Mouse (Mus musculus) midbrain, embryonic 13.5 days (tissue): ENCODE data around the gene Uvrag. TPM values are rescaled to one million over a fixed set of nuclear protein-coding genes. Genes with fewer than 3 reads are reported as not detected.
A peak's percentile ranks its signal among the peaks of the same experiment; 100 is the strongest.

Experiments
- ATAC-seq: fragments of 200-750 bp; cut with Nextera tagmentation; 2 replicates; pipeline ENCODE4 v1.8.0; 2017; ENCODE audit warnings: mild to moderate bottlenecking, moderate TSS enrichment, moderate library complexity
- H3K27ac ChIP-seq: fragments of 300-500 bp; sonication (generic); 2 replicates; pipeline ENCODE4 v1.5.1; 2015; ENCODE audit warnings: inconsistent platforms, mild to moderate bottlenecking, moderate library complexity
- H3K27me3 ChIP-seq: fragments of 300-500 bp; sonication (generic); 2 replicates; pipeline ENCODE4 v1.6.1; 2015; ENCODE audit warnings: mild to moderate bottlenecking, inconsistent platforms
- H3K36me3 ChIP-seq: fragments of 300-500 bp; sonication (generic); 2 replicates; pipeline ENCODE4 v1.6.1; 2015; ENCODE audit warnings: mild to moderate bottlenecking, inconsistent platforms
- H3K4me1 ChIP-seq: fragments of 300-500 bp; sonication (generic); replicated peaks from 2 replicates; pipeline ENCODE4 v1.6.1; 2015; ENCODE audit warnings: inconsistent platforms
- H3K4me2 ChIP-seq: fragments of 300-500 bp; sonication (generic); replicated peaks from 2 replicates; pipeline ENCODE4 v1.6.1; 2015; ENCODE audit warnings: moderate library complexity, mild to moderate bottlenecking, inconsistent platforms
- H3K4me3 ChIP-seq: fragments of 300-500 bp; sonication (generic); replicated peaks from 2 replicates; pipeline ENCODE4 v1.5.1; 2015; ENCODE audit warnings: mild to moderate bottlenecking, inconsistent platforms
- H3K9ac ChIP-seq: fragments of 300-500 bp; sonication (generic); replicated peaks from 2 replicates; pipeline ENCODE4 v1.6.1; 2015; ENCODE audit warnings: mild to moderate bottlenecking, inconsistent platforms
- H3K9me3 ChIP-seq: fragments of 300-500 bp; sonication (generic); 2 replicates; pipeline ENCODE4 v1.6.1; 2016; ENCODE audit warnings: mild to moderate bottlenecking, inconsistent platforms
- WGBS: fragments of 180-500 bp; shearing (Covaris S2); methylation state at CpG from one replicate; pipeline ENCODE4 v1.1.7; 2015; 5-methylcytosine and 5-hydroxymethylcytosine counted together
- polyA plus RNA-seq: library from polyadenylated mRNA; unstranded; fragments of >200 nt; fragmentation: Nextera tagmentation; extraction: Ambion mirVana; gene quantifications from 2 replicates; pipeline ENCODE4 v1.2.1, GENCODE M21; 2015

Gene Uvrag
- polyA plus RNA-seq, 1 experiment from 2014 or later, result 13.1 TPM

- Histone ChIP-seq H3K9me3 (no peaks in the 10 kb centered on the region), H3K27ac (no peak overlapping the region), H3K4me2 (no peak overlapping the region), H3K36me3 (no peaks in the 10 kb centered on the region), H3K9ac (no peak overlapping the region), H3K4me3 (no peak overlapping the region), H3K27me3 (no peaks in the 10 kb centered on the region), H3K4me1 (no peaks in the 10 kb centered on the region)
- WGBS, result 94% methylated on average over 7 of the region's 7 CpGs
- no peak for ATAC-seq
Observed at GRCm38 (mm10) chr7:99025265-99025664, 115.7 kb downstream of the Uvrag start.

DNA sequence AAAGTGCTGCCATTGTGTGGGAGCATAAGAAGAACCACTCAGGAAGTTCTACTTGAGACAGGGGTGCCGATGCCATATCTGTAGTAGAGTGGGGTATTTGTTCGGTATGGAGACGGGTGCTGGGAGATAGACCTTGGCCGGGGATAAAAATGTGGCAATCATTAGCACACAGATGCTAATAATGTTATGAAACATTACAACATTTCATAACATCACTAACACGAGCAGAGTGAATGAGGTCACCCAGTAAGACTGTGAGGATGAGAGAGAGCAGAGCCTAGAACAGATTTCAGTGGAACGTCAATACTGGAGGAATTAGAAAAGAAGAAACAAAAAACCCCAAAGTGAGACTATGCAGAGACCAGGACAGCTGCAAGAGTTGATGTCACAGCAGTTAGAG lies 116.2 kb downstream of the Uvrag start:
- H3K36me3 ChIP-seq, result no peaks in the 10 kb centered on the region
- no peak overlapping the region for H3K4me2 ChIP-seq
- no peak overlapping the region for H3K9ac ChIP-seq
- no peak for ATAC-seq
- no peak overlapping the region for H3K4me3 ChIP-seq
- no peaks in the 10 kb centered on the region for H3K9me3 ChIP-seq
- H3K27me3 ChIP-seq, result no peaks in the 10 kb centered on the region
- H3K27ac ChIP-seq, result no peak overlapping the region
- 92% methylated on average over 6 of the region's 6 CpGs for WGBS
- H3K4me1 ChIP-seq, result no peaks in the 10 kb centered on the region

- H3K4me2 ChIP-seq, result no peak overlapping the region
- no peaks in the 10 kb centered on the region for H3K4me1 ChIP-seq
- H3K9me3 ChIP-seq, result no peaks in the 10 kb centered on the region
- H3K9ac ChIP-seq, result no peak overlapping the region
- no peak for ATAC-seq
- H3K36me3 ChIP-seq, result no peaks in the 10 kb centered on the region
- H3K27ac ChIP-seq, result no peak overlapping the region
- H3K4me3 ChIP-seq, result no peak overlapping the region
- no peaks in the 10 kb centered on the region for H3K27me3 ChIP-seq
- WGBS, result 94% methylated on average over 3 of the region's 3 CpGs
Observed at GRCm38 (mm10) chr7:99023931-99024330, 117.0 kb downstream of the Uvrag start.

DNA sequence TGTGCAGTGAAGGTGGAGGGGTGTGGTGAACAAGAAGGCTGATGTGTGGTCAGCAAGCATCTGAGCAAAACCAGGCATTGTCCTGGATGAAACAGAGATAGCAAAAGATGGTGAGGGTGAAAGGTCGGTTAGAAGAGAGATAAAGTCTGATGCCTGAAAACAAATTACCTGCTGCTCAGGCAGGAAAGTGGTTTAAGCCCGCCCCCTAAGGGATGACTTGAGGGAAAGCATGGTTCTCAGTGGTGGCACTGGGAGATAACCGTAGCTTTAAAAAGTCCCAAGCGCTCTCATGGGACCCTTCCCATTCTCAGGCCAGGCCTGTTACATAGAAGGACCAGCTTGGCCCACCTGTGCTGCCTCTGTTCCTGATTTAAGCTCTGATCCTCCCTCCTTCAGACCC lies 119.7 kb downstream of the Uvrag start:
- H3K4me3 ChIP-seq, result no peak overlapping the region
- no peaks in the 10 kb centered on the region for H3K27me3 ChIP-seq
- no peak for ATAC-seq
- no peak overlapping the region for H3K4me2 ChIP-seq
- H3K27ac ChIP-seq, result no peak overlapping the region
- H3K4me1 ChIP-seq, result no peaks in the 10 kb centered on the region
- WGBS, result 47% methylated on average over 4 of the region's 4 CpGs
- H3K9ac ChIP-seq, result no peak overlapping the region
- no peaks in the 10 kb centered on the region for H3K9me3 ChIP-seq
- no peaks in the 10 kb centered on the region for H3K36me3 ChIP-seq

GRCm38 (mm10) chr7:99020353-99020752 lies 120.6 kb downstream of the Uvrag start:
- Histone ChIP-seq H3K36me3 (no peaks in the 10 kb centered on the region), H3K4me1 (peaks cover 4% of the 10 kb centered on the region; the same call in 1 of the 2 replicates), H3K4me2 (no peak overlapping the region), H3K4me3 (no peak overlapping the region), H3K9me3 (no peaks in the 10 kb centered on the region), H3K27ac (no peak overlapping the region), H3K27me3 (no peaks in the 10 kb centered on the region), H3K9ac (no peak overlapping the region)
- no peak for ATAC-seq
- 76% methylated on average over 4 of the region's 4 CpGs for WGBS

DNA sequence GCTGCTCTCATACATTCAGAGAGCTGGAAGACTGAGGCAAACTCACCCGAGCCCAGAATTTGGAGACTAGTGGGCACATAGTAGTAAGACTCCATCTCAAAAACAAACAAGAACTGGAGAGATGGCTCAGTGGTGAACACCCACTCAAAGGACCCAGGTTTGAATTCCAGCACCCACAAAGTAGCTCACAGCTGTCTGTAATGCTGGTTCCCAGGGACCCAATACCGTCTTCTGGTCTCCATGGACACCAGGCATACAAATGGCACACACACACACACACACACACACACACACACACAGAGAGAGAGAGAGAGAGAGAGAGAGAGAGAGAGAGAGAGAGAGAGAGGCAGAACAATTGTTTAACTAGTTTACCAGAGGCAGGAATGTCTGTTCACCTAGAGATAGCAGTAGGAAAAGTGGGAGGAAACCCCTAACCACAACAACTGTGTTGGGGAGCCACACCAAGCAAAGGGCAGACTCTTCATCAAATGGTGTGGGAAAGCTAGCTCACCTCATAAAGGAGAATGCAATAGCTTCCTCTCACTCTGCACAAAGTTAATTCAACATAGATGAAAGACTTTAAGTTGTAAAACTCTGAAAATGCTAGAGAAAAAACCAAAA lies 123.6 kb downstream of the Uvrag start:
- ATAC-seq, result no peak
- no peak overlapping the region for H3K4me3 ChIP-seq
- no peak overlapping the region for H3K4me2 ChIP-seq
- WGBS, result 71% methylated on average over 2 of the region's 2 CpGs
- H3K36me3 ChIP-seq, result no peaks in the 10 kb centered on the region
- H3K4me1 ChIP-seq, result peaks cover 4% of the 10 kb centered on the region; the same call in 1 of the 2 replicates
- H3K9me3 ChIP-seq, result no peaks in the 10 kb centered on the region
- no peaks in the 10 kb centered on the region for H3K27me3 ChIP-seq
- no peak overlapping the region for H3K9ac ChIP-seq
- no peak overlapping the region for H3K27ac ChIP-seq

DNA sequence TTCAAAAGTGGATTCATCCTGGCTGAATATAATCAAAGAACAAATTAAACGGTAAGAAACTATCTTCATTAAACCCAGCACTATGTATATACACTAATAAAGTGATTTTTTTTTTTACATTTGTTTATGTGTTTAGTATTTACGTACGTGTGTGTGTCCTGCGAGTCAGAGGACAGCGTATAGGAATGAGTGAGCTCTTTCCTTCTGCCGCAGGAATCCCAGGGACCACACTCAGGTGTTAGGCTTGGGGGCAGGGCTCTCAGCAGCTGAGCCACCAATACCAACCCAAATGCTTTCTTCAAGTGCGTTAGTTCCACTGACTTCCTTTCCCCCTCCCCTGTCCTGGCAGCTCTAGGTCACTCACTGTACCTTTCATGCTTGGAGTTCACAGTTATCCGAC lies 125.0 kb downstream of the Uvrag start:
- Histone ChIP-seq H3K4me2 (no peak overlapping the region), H3K36me3 (no peaks in the 10 kb centered on the region), H3K4me3 (no peak overlapping the region), H3K4me1 (peaks cover 4% of the 10 kb centered on the region; the same call in 1 of the 2 replicates), H3K27ac (no peak overlapping the region), H3K9me3 (no peaks in the 10 kb centered on the region), H3K9ac (no peak overlapping the region), H3K27me3 (no peaks in the 10 kb centered on the region)
- WGBS, result 86% methylated on average over 8 of the region's 8 CpGs
- no peak for ATAC-seq

DNA sequence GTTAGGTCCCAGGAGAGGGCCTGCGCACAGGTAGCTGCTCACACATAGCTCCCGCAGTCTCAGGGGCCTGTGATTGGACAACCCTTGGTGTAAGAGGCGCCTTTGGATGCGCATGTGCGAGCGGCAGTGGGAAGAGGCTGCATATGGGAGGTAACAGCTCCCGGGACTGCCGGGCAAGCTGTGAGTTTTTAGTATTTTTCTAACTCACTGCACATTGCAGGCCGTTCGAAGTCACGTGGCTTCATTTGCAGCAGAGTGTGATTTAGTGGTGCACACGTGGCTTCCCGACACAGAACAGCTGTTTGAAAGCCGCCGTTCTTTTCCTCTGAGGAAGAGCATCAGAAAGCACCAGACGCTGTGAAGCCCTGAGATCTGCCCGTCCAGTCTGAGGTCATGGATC lies 125.5 kb downstream of the Uvrag start:
- Histone ChIP-seq H3K4me1 (peaks cover 4% of the 10 kb centered on the region; the same call in 1 of the 2 replicates), H3K4me3 (no peak overlapping the region), H3K27ac (no peak overlapping the region), H3K4me2 (no peak overlapping the region), H3K9ac (no peak overlapping the region), H3K36me3 (no peaks in the 10 kb centered on the region), H3K27me3 (no peaks in the 10 kb centered on the region), H3K9me3 (no peaks in the 10 kb centered on the region)
- WGBS, result 79% methylated on average over 17 of the region's 17 CpGs
- ATAC-seq, result 0 out of 2 replicates have a peak, but pooled peaks have one; percentile 17

DNA sequence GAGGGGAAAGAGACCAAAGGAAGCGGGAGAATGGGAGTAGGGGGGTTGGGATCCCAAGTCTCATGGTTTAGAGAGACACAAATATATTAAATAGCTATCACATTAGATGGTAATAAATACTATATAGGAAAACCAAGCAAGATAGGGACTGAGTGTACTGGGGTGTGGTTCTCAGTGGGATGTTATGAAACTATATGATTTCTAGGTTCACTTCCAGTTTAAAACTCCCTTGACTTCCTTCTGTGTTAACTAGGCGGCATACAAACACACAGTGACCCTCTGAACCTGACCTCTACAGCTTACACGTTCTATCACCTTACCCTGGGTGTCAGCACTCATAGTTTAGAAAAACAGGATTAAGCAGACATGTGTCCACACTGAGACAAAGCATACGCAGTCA lies 126.3 kb downstream of the Uvrag start:
- H3K36me3 ChIP-seq, result no peaks in the 10 kb centered on the region
- no peak overlapping the region for H3K27ac ChIP-seq
- H3K9me3 ChIP-seq, result no peaks in the 10 kb centered on the region
- ATAC-seq, result no peak
- no peaks in the 10 kb centered on the region for H3K27me3 ChIP-seq
- no peak overlapping the region for H3K4me2 ChIP-seq
- 67% methylated on average over 4 of the region's 4 CpGs for WGBS
- no peak overlapping the region for H3K4me3 ChIP-seq
- H3K9ac ChIP-seq, result no peak overlapping the region
- H3K4me1 ChIP-seq, result peaks cover 4% of the 10 kb centered on the region; the same call in 1 of the 2 replicates

GRCm38 (mm10) chr7:99007506-99008354 lies 133.2 kb downstream of the Uvrag start:
- no peaks in the 10 kb centered on the region for H3K27me3 ChIP-seq
- ATAC-seq, result no peak
- no peak overlapping the region for H3K27ac ChIP-seq
- no peak overlapping the region for H3K4me3 ChIP-seq
- no peak overlapping the region for H3K4me2 ChIP-seq
- no peaks in the 10 kb centered on the region for H3K9me3 ChIP-seq
- 0 out of 2 replicates have a peak, but pooled peaks cover 5% of the 10 kb centered on the region for H3K36me3 ChIP-seq
- no peaks in the 10 kb centered on the region for H3K4me1 ChIP-seq
- H3K9ac ChIP-seq, result no peak overlapping the region
- 90% methylated on average over 16 of the region's 16 CpGs for WGBS

- Histone ChIP-seq H3K36me3 (0 out of 2 replicates have a peak, but pooled peaks cover 5% of the 10 kb centered on the region), H3K4me2 (no peak overlapping the region), H3K4me3 (no peak overlapping the region), H3K9me3 (no peaks in the 10 kb centered on the region), H3K9ac (no peak overlapping the region), H3K27ac (no peak overlapping the region), H3K4me1 (no peaks in the 10 kb centered on the region), H3K27me3 (no peaks in the 10 kb centered on the region)
- no peak for ATAC-seq
- WGBS, result 93% methylated on average over 6 of the region's 6 CpGs
Observed at GRCm38 (mm10) chr7:99003231-99003630, 137.7 kb downstream of the Uvrag start.

GRCm38 (mm10) chr7:98998722-98999121 lies 142.2 kb downstream of the Uvrag start:
- H3K27me3 ChIP-seq, result no peaks in the 10 kb centered on the region
- no peaks in the 10 kb centered on the region for H3K9me3 ChIP-seq
- H3K9ac ChIP-seq, result no peak overlapping the region
- H3K4me2 ChIP-seq, result no peak overlapping the region
- H3K27ac ChIP-seq, result no peak overlapping the region
- no peak overlapping the region for H3K4me3 ChIP-seq
- no peaks in the 10 kb centered on the region for H3K36me3 ChIP-seq
- no peak for ATAC-seq
- no peaks in the 10 kb centered on the region for H3K4me1 ChIP-seq
